Mouse (Mus musculus) heart, adult 2 months (tissue): ENCODE measurements around the gene Olfr974. TPM values are rescaled to one million over a fixed set of nuclear protein-coding genes. Genes with fewer than 3 reads are reported as not detected.
"Not testable (repeated sequence)": the region's sequence is repeated elsewhere in the genome, so short reads cannot be mapped to it uniquely, and the experiment has no call there.

ENCODE experiments used
- DNase-seq, 2 experiments: peaks; one replicate each; pipeline ENCODE4 v3.0.0; 2021
- H3K27ac ChIP-seq: fragments of 200-600 bp; 2 replicates; pipeline ENCODE4 v1.8.1; 2022
- H3K27me3 ChIP-seq: fragments of 200-500 bp; 2 replicates; pipeline ENCODE4 v1.6.1; 2012; ENCODE audit warnings: mild to moderate bottlenecking, low read length, inconsistent platforms, mixed read lengths; ENCODE audit not compliant: control insufficient read depth, insufficient read depth
- H3K36me3 ChIP-seq: fragments of 200-500 bp; 2 replicates; pipeline ENCODE4 v1.6.1; 2012; ENCODE audit warnings: low read length, inconsistent platforms; ENCODE audit not compliant: control insufficient read depth, insufficient read depth
- H3K4me1 ChIP-seq: fragments of 200-500 bp; 2 replicates; pipeline ENCODE4 v1.6.1; 2011; ENCODE audit warnings: low read length; ENCODE audit not compliant: control insufficient read depth, insufficient read depth
- H3K4me3 ChIP-seq: fragments of 200-600 bp; 2 replicates; pipeline ENCODE4 v1.8.1; 2022
- H3K79me2 ChIP-seq: fragments of 200-500 bp; replicated peaks from 2 replicates; pipeline ENCODE4 v1.6.1; 2012; ENCODE audit warnings: mild to moderate bottlenecking, inconsistent platforms, low read length, moderate library complexity, mixed read lengths; ENCODE audit not compliant: control insufficient read depth, insufficient read depth
- H3K9ac ChIP-seq: fragments of 200-500 bp; 2 replicates; pipeline ENCODE4 v1.6.1; 2012; ENCODE audit warnings: low read depth, mild to moderate bottlenecking, control low read depth, inconsistent platforms, low read length, mixed read lengths
- CTCF ChIP-seq: fragments of 200-600 bp; IDR thresholded peaks from 2 replicates; pipeline ENCODE4 v1.8.1; 2022; ENCODE audit warnings: antibody characterized with exemption, mild to moderate bottlenecking, moderate library complexity
- EP300 ChIP-seq: fragments of 200-500 bp; IDR thresholded peaks from 2 replicates; pipeline ENCODE4 v1.6.1; 2011; ENCODE audit warnings: low read depth, low read length, control low read depth; ENCODE audit not compliant: insufficient read depth
- POLR2A ChIP-seq: fragments of 200-500 bp; IDR thresholded peaks from 2 replicates; pipeline ENCODE4 v1.6.1; 2011; ENCODE audit warnings: mild to moderate bottlenecking, low read depth, low read length, control low read depth; ENCODE audit not compliant: insufficient read depth
- WGBS: fragments of 180-500 bp; shearing (Covaris S2); methylation state at CpG from one replicate; pipeline ENCODE4 v1.1.7; 2018; 5-methylcytosine and 5-hydroxymethylcytosine counted together
- intact Hi-C: fragments of 180-260 bp; cut with DNase I; formaldehyde crosslinking; loops from one replicate; pipeline ENCODE4 v1.15.1; 2025
- long read RNA-seq: library from polyadenylated mRNA; stranded (forward); transcript quantifications from one replicate; pipeline ENCODE4 v2.0.0, GENCODE M21; 2021
- polyA plus RNA-seq: library from polyadenylated mRNA; depleted of rRNA; stranded (reverse); fragments of >200 nt; gene quantifications from 2 replicates; pipeline ENCODE4 v1.2.3, GENCODE M21; 2012; rRNA removed
- total RNA-seq, 2 experiments: library from RNA; stranded (reverse); gene quantifications; 2 replicates each; pipeline ENCODE4 v1.2.3; 2021

The Olfr974 gene
- total RNA-seq (not detected), polyA plus RNA-seq (not detected in 2 replicates)
- long read RNA-seq = 0 reads

DNA sequence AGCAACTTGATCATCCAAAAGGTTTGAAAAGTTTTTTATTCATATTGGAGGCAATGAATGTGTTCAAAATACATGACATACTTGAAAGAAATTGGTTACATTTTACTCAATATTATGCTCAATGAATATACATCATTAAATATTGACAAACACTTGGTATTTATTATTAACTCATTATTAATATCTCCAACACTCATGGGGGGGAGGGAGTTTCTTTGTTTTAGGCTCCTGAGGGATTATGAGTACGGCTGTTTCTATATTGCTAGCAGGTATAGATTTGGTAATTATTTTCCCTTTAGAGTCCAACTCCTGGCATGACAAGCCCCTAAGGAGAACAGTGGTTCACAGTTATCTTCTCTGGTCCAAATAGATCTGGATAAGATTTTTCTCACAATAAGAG lies at the start of gene Olfr974:
Gene Olfr974 (plus strand): TSS at position 301 of the 400 bp plus-strand sequence.
- intact Hi-C loops = no loop called here
- H3K36me3 ChIP-seq = no peaks in the 10 kb centered on the region
- H3K27ac ChIP-seq = no peak within 1 kb of the TSS
- TF ChIP-seq POLR2A = no peak
- TF ChIP-seq EP300 = no peak
- no peak for TF ChIP-seq CTCF
- H3K9ac ChIP-seq = no peak within 1 kb of the TSS
- DNase-seq = no peak
- no peaks in the 10 kb centered on the region for H3K27me3 ChIP-seq
- WGBS = 68% methylated on average over 1 of the region's 1 CpGs
- no peaks in the 10 kb centered on the region for H3K4me1 ChIP-seq
- H3K79me2 ChIP-seq = no peaks in the 10 kb centered on the region
- no peak within 1 kb of the TSS for H3K4me3 ChIP-seq

DNA sequence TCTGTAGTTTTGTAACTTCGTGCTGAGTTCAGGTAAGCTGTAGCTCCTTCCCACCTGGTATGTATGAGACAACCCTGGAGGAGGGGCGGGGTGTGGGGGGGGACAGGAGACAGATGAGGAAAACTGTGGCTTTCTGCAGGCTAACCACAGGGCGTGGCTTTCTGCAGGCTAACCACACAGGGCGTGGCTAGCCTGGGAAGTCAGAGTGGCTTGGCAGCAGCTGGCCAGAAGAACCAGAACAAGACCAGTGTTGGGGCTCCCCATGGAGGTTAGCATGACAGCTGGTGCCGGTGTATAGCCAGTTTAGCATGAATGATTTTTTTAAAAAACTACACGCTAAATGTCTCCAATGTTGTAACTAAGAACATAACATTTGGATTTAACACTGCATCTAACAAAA lies 32.2 kb upstream of the Olfr974 start:
- Histone ChIP-seq H3K4me3 (no peak overlapping the region), H3K9ac (no peak overlapping the region), H3K79me2 (no peaks in the 10 kb centered on the region), H3K27ac (no peak overlapping the region), H3K36me3 (no peaks in the 10 kb centered on the region), H3K4me1 (no peaks in the 10 kb centered on the region), H3K27me3 (no peaks in the 10 kb centered on the region)
- intact Hi-C loops = no loop called here
- no peak for DNase-seq
- WGBS = 65% methylated on average over 6 of the region's 6 CpGs
- TF ChIP-seq CTCF = no peak
- TF ChIP-seq EP300 = no peak
- TF ChIP-seq POLR2A = no peak

- H3K4me1 ChIP-seq = no peaks in the 10 kb centered on the region
- H3K27me3 ChIP-seq = no peaks in the 10 kb centered on the region
- H3K9ac ChIP-seq = no peak within 1 kb of the TSS
- 60% methylated on average over 2 of the region's 2 CpGs for WGBS
- no peak for DNase-seq
- H3K36me3 ChIP-seq = no peaks in the 10 kb centered on the region
- intact Hi-C loops = no loop called here
- no peak within 1 kb of the TSS for H3K27ac ChIP-seq
- TF ChIP-seq CTCF (no peak), EP300 (no peak), POLR2A (no peak)
- no peaks in the 10 kb centered on the region for H3K79me2 ChIP-seq
- H3K4me3 ChIP-seq = no peak within 1 kb of the TSS
Observed at GRCm38 (mm10) chr9:39907036-39907435, 30.3 kb upstream of the Olfr974 start, which contains the start of gene Olfr229. Gene Olfr229, plus strand, starts transcription at chr9:39907336.

GRCm38 (mm10) chr9:39909939-39910338 lies 27.4 kb upstream of the Olfr974 start:
- no peaks in the 10 kb centered on the region for H3K79me2 ChIP-seq
- no peak overlapping the region for H3K27ac ChIP-seq
- no peaks in the 10 kb centered on the region for H3K36me3 ChIP-seq
- TF ChIP-seq EP300 (no peak), CTCF (no peak), POLR2A (no peak)
- intact Hi-C loops = no loop called here
- no peak overlapping the region for H3K9ac ChIP-seq
- H3K27me3 ChIP-seq = no peaks in the 10 kb centered on the region
- no peaks in the 10 kb centered on the region for H3K4me1 ChIP-seq
- WGBS = 63% methylated on average over 3 of the region's 3 CpGs
- DNase-seq = no peak
- no peak overlapping the region for H3K4me3 ChIP-seq

GRCm38 (mm10) chr9:39927975-39928836 lies 9.1 kb upstream of the Olfr974 start:
- intact Hi-C loops = not testable (repeated sequence)

GRCm38 (mm10) chr9:39928837-39929236 lies 8.5 kb upstream of the Olfr974 start:
- H3K27ac ChIP-seq, H3K79me2 ChIP-seq, DNase-seq, H3K27me3 ChIP-seq, H3K9ac ChIP-seq, intact Hi-C loops, H3K4me1 ChIP-seq, H3K4me3 ChIP-seq, H3K36me3 ChIP-seq: not testable (repeated sequence)
- 45% methylated on average over 1 of the region's 1 CpGs for WGBS

More at GRCm38 (mm10) chr9:39927975-39928836, 9.1 kb upstream of the Olfr974 start:
- H3K79me2 ChIP-seq, H3K27ac ChIP-seq, H3K9ac ChIP-seq, H3K4me1 ChIP-seq, H3K36me3 ChIP-seq, H3K4me3 ChIP-seq, DNase-seq, H3K27me3 ChIP-seq: not testable (repeated sequence)
- no CpG with 5 or more reads among the region's 4 CpGs for WGBS
